Mouse (Mus musculus): Measurements from ENCODE around the gene Gpr146. TPM values are rescaled to one million over a fixed set of nuclear protein-coding genes. Genes with fewer than 3 reads are reported as not detected.
"Not testable (repeated sequence)": the region's sequence is repeated elsewhere in the genome, so short reads cannot be mapped to it uniquely, and the experiment has no call there.

The Gpr146 gene
- polyA plus RNA-seq, 1 experiment from 2014 or later: 1.7 TPM

DNA sequence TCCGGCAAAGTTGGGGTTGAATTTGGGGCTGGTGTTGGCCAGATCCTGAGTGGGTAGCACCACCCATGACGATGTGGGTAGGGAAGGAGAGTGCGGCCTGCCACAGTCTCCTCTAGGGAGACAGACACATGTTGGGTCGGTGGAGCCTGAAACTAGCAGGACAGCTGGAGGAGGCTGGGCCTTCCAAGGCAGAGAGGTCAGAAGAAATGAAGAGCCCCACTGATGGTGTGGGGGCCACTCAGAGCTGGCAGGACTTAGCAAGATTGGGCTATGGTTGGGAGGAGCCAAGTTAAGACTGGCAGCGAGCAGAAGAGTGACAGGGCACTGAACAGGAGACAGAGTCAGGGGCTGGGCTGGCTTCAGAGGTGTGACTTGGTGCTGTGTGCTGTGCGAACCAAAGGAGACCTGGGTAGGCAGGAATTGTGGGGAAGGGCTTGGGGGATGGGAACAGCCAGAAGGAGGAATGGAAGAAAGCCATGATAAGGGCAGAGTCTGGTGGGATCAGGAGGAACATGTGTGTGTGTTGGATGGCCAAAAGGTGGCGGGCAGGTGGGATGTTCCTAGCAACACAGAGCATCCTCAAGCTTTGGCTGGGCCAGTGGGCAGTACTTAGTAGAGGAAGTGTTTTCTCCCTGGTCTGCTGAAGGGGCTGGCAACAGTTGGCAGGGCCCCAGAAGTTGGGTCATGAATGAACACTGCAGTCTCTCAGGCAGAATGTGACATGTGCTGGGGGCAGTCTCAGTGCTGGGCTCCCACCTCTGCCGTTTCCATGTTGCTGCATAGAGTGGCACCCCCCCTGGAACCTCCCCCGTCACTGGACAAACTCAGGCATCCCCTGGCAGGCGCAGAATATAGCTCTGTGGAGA is 10.1 kb downstream of the Gpr146 start:
- WGBS: 88% methylated on average over 10 of the region's 10 CpGs
- H3K4me2 ChIP-seq (replicated peaks): no peak overlapping the region
- peaks cover 21% of the 10 kb centered on the region for H3K4me1 ChIP-seq (replicated peaks)
- H3K27me3 ChIP-seq: no peaks in the 10 kb centered on the region
- no peak overlapping the region for H3K9ac ChIP-seq (replicated peaks)
- no peak for ATAC-seq
- H3K4me3 ChIP-seq (replicated peaks): no peak overlapping the region
- H3K27ac ChIP-seq: peak overlapping the region; percentile 19; the same call in 1 of the 2 replicates
- H3K36me3 ChIP-seq: no peaks in the 10 kb centered on the region
- H3K9me3 ChIP-seq: no peaks in the 10 kb centered on the region

- peaks cover 14% of the 10 kb centered on the region for H3K4me1 ChIP-seq (replicated peaks)
- no peaks in the 10 kb centered on the region for H3K27me3 ChIP-seq
- H3K4me3 ChIP-seq (replicated peaks): no peak overlapping the region
- no peak for ATAC-seq
- no peak overlapping the region for H3K4me2 ChIP-seq (replicated peaks)
- WGBS: 86% methylated on average over 4 of the region's 4 CpGs
- H3K27ac ChIP-seq: peak overlapping the region; percentile 19; the same call in 1 of the 2 replicates
- no peak overlapping the region for H3K9ac ChIP-seq (replicated peaks)
- H3K9me3 ChIP-seq: no peaks in the 10 kb centered on the region
- H3K36me3 ChIP-seq: no peaks in the 10 kb centered on the region
Measured at GRCm38 (mm10) chr5:139388195-139388570, 10.7 kb downstream of the Gpr146 start.

DNA sequence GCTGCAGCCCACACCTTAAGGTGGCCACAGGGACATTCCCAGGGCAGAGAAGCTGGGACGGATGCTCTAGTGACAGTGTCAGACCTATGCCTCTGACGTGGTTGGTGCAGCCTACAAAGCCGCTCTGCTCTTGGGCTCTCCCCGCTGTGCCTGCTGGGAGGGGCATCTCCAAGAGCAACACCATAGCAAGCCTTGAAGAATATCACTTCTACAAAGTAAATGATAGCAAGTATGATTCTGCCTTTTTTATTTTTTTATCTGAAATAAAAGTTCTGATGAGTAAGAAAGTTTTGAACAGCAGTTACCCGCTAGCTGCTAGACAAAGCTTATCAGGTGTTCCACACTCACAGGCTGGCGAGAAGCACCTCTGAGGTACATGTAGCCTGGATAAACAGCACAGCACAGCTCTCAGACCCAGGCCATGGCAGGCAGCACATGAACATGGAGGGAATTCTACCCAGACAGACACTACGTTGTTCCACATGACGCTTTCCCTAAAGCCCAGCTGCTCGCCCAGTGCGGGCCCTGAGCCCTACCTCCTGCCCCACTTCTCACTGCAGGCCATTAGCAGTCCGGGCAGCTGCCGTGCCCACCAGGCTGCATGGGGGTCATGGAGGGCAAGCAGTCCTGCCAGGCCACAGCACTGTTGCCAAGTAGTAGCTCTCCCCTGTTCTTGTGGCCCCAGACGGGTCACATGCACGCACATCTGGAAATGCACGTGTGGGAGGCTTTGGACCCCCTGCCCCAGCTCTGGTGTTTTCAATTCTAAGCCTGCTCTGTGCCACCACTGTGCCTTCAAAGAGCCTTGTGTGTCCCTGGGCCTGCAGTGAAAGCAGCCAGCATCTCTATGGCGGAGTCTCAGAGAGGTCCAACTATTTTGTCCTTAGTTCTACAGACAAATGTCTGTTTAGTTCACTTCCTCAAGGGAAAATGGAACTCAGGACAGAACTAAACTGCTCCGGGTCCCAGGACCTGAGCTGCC is 11.5 kb downstream of the Gpr146 start:
- Histone ChIP-seq H3K4me2 (replicated peaks) (no peak overlapping the region), H3K4me1 (replicated peaks) (peaks cover 12% of the 10 kb centered on the region; the same call in 1 of the 2 replicates), H3K27ac (peak overlapping the region; percentile 25; the same call in 1 of the 2 replicates), H3K36me3 (no peaks in the 10 kb centered on the region), H3K9ac (replicated peaks) (0 out of 2 replicates have a peak overlapping the region, but pooled peaks have one; percentile 23), H3K9me3 (no peaks in the 10 kb centered on the region), H3K27me3 (no peaks in the 10 kb centered on the region), H3K4me3 (replicated peaks) (no peak overlapping the region)
- WGBS: 85% methylated on average over 17 of the region's 17 CpGs
- no peak for ATAC-seq

- no peaks in the 10 kb centered on the region for H3K36me3 ChIP-seq
- H3K4me2 ChIP-seq (replicated peaks): no peak overlapping the region
- H3K9ac ChIP-seq (replicated peaks): no peak overlapping the region
- ATAC-seq: no peak
- peaks cover 12% of the 10 kb centered on the region; the same call in 1 of the 2 replicates for H3K4me1 ChIP-seq (replicated peaks)
- H3K27me3 ChIP-seq: no peaks in the 10 kb centered on the region
- H3K4me3 ChIP-seq (replicated peaks): no peak overlapping the region
- WGBS: 74% methylated on average over 6 of the region's 6 CpGs
- H3K27ac ChIP-seq: no peak overlapping the region
- no peaks in the 10 kb centered on the region for H3K9me3 ChIP-seq
Measured at GRCm38 (mm10) chr5:139389676-139390061, 12.2 kb downstream of the Gpr146 start.

DNA sequence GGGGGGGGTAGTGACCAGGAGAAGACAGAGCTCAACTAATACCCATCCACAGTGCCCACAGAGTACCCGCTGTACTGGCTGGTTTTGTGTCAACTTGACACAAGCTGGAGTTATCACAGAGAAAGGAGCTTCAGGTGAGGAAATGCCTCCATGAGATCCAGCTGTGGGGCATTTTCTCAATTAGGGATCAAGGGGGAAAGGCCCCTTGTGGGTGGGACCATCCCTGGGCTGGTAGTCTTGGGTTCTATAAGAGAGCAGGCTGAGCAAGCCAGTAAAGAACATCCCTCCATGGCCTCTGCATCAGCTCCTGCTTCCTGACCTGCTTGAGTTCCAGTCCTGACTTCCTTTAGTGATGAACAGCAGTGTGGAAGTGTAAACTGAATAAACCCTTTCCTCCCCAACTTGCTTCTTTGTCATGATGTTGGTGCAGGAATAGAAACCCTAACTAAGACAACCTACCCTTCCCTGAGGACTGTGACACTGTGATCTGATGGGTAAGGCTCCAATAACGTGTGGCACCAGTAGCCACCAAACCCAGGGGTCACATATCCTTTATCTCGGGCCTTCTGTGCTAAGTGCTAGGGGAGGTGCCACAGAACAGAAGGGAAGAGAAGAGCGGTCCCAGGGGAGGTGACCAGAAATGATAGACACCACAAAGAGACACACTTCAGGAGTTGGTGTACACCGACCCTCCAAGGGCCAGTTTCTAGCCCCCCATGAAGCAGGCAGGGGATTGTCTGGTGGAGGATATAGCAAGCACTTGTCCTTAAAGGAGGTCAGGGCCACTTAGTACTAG is 13.0 kb downstream of the Gpr146 start:
- not testable (repeated sequence) for H3K4me2 ChIP-seq (replicated peaks); ATAC-seq; H3K9ac ChIP-seq (replicated peaks); H3K4me3 ChIP-seq (replicated peaks); H3K36me3 ChIP-seq; H3K9me3 ChIP-seq; H3K27ac ChIP-seq; H3K27me3 ChIP-seq
- 78% methylated on average over 5 of the region's 5 CpGs for WGBS
- peaks cover 12% of the 10 kb centered on the region; the same call in 1 of the 2 replicates for H3K4me1 ChIP-seq (replicated peaks)

DNA sequence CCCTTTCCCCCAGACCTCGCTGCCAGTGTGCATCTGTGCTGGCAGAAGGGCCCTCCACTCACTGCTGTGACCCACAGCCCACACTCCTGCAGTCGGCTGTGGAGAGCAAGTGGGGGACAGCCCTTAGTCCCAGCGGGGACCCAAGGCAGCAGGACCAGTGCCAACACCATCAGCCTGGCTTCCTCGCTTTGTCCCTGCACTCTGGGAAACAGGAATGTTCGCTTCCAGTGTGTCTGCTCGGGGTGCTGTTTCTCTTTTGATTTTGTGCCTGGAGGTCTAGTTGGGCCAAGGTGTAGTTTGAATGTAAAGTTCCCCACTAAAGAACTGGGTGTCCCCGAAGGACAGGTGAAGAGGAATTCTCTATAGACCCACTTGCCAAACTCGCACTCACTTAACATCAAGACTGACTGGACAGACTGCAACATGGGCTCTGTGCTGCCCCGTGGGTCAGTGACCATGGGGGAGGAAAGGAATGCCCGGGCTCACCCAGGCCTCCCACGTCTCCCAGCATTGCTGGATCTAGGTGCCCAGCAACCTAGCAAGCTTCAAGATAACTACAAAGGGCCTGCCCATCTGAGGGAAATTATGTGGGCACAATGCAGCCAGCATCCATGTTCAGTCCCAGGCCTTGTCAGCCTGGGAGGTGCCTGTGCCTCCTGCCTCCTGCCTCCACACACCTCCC is 14.0 kb downstream of the Gpr146 start:
- H3K36me3 ChIP-seq: no peaks in the 10 kb centered on the region
- no peak overlapping the region for H3K4me3 ChIP-seq (replicated peaks)
- H3K27ac ChIP-seq: no peak overlapping the region
- H3K9me3 ChIP-seq: no peaks in the 10 kb centered on the region
- no peak overlapping the region for H3K9ac ChIP-seq (replicated peaks)
- no peak overlapping the region for H3K4me2 ChIP-seq (replicated peaks)
- 81% methylated on average over 11 of the region's 11 CpGs for WGBS
- no peak for ATAC-seq
- peaks cover 12% of the 10 kb centered on the region; the same call in 1 of the 2 replicates for H3K4me1 ChIP-seq (replicated peaks)
- H3K27me3 ChIP-seq: no peaks in the 10 kb centered on the region

DNA sequence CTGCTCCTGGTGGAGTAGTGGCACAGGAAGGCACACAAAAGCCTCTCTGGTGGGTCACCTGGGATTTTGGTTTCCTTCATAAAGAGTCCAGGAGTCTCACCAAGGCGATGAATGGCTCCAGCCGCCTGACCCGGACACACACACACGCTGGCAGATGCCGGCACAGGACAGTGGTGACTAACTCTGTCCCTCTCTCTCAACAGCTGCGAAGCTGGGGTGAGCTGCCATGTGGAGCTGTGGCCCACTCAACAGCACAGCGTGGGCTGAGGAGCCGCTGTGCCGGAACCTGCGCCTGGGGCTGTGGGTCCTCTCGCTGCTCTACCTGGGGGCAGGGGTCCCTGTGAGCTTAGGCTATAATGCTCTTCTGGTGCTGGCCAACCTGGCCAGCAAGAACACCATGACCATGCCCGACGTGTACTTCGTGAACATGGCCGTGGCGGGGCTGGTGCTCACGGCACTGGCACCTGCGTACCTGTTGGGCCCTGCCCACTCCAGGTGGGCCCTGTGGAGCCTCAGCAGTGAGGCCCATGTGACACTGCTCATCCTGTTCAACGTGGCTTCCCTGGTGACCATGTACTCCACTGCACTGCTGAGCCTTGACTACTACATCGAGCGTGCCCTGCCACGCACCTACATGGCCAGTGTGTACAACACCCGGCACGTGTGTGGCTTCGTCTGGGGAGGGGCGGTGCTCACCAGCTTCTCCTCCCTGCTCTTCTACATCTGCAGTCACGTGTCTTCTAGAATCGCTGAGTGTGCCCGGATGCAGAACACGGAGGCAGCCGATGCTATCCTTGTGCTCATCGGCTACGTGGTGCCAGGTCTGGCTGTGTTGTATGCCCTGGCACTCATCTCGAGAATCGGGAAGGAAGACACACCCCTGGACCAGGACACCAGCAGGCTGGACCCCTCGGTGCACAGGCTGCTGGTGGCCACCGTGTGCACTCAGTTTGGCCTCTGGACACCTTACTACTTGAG is 15.0 kb downstream of the Gpr146 start:
- 95% methylated on average over 37 of the region's 37 CpGs for WGBS
- Histone ChIP-seq H3K9ac (replicated peaks) (no peak overlapping the region), H3K9me3 (no peaks in the 10 kb centered on the region), H3K4me2 (replicated peaks) (no peak overlapping the region), H3K36me3 (no peaks in the 10 kb centered on the region), H3K27ac (no peak overlapping the region), H3K4me3 (replicated peaks) (no peak overlapping the region), H3K27me3 (no peaks in the 10 kb centered on the region), H3K4me1 (replicated peaks) (peaks cover 12% of the 10 kb centered on the region; the same call in 1 of the 2 replicates)
- no peak for ATAC-seq

DNA sequence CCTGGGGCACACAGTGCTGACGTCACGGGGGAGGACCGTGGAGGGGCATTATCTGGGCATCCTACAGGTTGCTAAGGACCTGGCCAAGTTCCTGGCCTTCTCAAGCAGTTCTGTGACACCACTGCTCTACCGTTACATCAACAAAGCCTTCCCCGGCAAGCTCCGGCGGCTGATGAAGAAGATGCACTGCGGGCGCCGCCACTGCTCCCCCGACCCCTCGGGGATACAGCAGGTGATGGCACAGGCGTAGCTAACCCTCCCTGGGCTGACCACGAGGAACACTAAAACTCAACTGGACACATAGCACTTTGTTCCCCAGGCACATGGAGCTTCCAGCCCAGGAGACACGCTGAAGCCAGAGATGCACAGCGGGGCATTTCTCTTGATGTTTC is 15.7 kb downstream of the Gpr146 start:
- Histone ChIP-seq H3K4me2 (replicated peaks) (no peak overlapping the region), H3K36me3 (no peaks in the 10 kb centered on the region), H3K4me3 (replicated peaks) (no peak overlapping the region), H3K27me3 (no peaks in the 10 kb centered on the region), H3K27ac (no peak overlapping the region), H3K9me3 (no peaks in the 10 kb centered on the region), H3K9ac (replicated peaks) (no peak overlapping the region), H3K4me1 (replicated peaks) (peaks cover 7% of the 10 kb centered on the region; the same call in 1 of the 2 replicates)
- WGBS: 88% methylated on average over 16 of the region's 16 CpGs
- ATAC-seq: no peak

GRCm38 (mm10) chr5:139394399-139394798 is 16.9 kb downstream of the Gpr146 start:
- no peaks in the 10 kb centered on the region for H3K27me3 ChIP-seq
- H3K9me3 ChIP-seq: no peaks in the 10 kb centered on the region
- no peak overlapping the region for H3K4me2 ChIP-seq (replicated peaks)
- H3K4me3 ChIP-seq (replicated peaks): no peak overlapping the region
- no peak overlapping the region for H3K27ac ChIP-seq
- no peak for ATAC-seq
- 62% methylated on average over 7 of the region's 7 CpGs for WGBS
- H3K4me1 ChIP-seq (replicated peaks): 0 out of 2 replicates have a peak, but pooled peaks cover 7% of the 10 kb centered on the region
- H3K9ac ChIP-seq (replicated peaks): no peak overlapping the region
- no peaks in the 10 kb centered on the region for H3K36me3 ChIP-seq

GRCm38 (mm10) chr5:139395528-139395927 is 18.0 kb downstream of the Gpr146 start:
- Histone ChIP-seq H3K9me3 (no peaks in the 10 kb centered on the region), H3K4me1 (replicated peaks) (0 out of 2 replicates have a peak, but pooled peaks cover 4% of the 10 kb centered on the region)
- ATAC-seq: no peak

More at GRCm38 (mm10) chr5:139395528-139395927, 18.0 kb downstream of the Gpr146 start:
- H3K27me3 ChIP-seq: no peaks in the 10 kb centered on the region
- no peak overlapping the region for H3K27ac ChIP-seq
- WGBS: 91% methylated on average over 4 of the region's 4 CpGs
- no peak overlapping the region for H3K9ac ChIP-seq (replicated peaks)
- H3K4me2 ChIP-seq (replicated peaks): no peak overlapping the region
- no peak overlapping the region for H3K4me3 ChIP-seq (replicated peaks)
- no peaks in the 10 kb centered on the region for H3K36me3 ChIP-seq
